Mouse (Mus musculus): ENCODE data around the gene Prdx5. TPM values are rescaled to one million over a fixed set of nuclear protein-coding genes. Genes with fewer than 3 reads are reported as not detected.

The Prdx5 gene
- 12.0 TPM for polyA plus RNA-seq (2014; fragmentation: Illumina TruSeq; extraction: RNeasy Lipid Tissue Mini Kit (QIAGEN cat#74804))

GRCm38 (mm10) chr19:6909507-6910289 is at the start of gene Prdx5, which contains the start of gene Trmt112:
Prdx5 (minus strand) TSS chr19:6910106.
Trmt112 (plus strand) TSS chr19:6909698.

GRCm38 (mm10) chr19:6942249-6942691 is 32.4 kb upstream of the Prdx5 start, which contains the start of gene Gpr137:
Gpr137 (minus strand) TSS chr19:6942480.

GRCm38 (mm10) chr19:6941372-6942248 is 31.7 kb upstream of the Prdx5 start, which contains the start of gene Bad:
Bad (plus strand) TSS chr19:6941861.

GRCm38 (mm10) chr19:6934195-6934977 is 24.5 kb upstream of the Prdx5 start, which contains the start of gene Kcnk4:
Kcnk4 (minus strand) TSS chr19:6934515.

GRCm38 (mm10) chr19:6925307-6925573 is 15.3 kb upstream of the Prdx5 start, which contains the start of gene Catsperz:
Catsperz (minus strand) TSS chr19:6925380.

GRCm38 (mm10) chr19:6921647-6922567 is 12.0 kb upstream of the Prdx5 start, which contains the start of gene Esrra:
Esrra (minus strand) TSS chr19:6921813.

GRCm38 (mm10) chr19:6858031-6858430 is 51.9 kb downstream of the Prdx5 start, which contains the start of gene Ccdc88b:
Ccdc88b (minus strand) TSS chr19:6858211.

Other genes starting within 250 kb of the Prdx5 start
- gene Rps6ka4, start 69.5 kb downstream of the Prdx5 start, polyA plus RNA-seq (2014; fragmentation: Illumina TruSeq; extraction: RNeasy Lipid Tissue Mini Kit (QIAGEN cat#74804)), result not detected
- not detected for gene Ccdc88b, start 51.9 kb downstream of the Prdx5 start, polyA plus RNA-seq (2014; fragmentation: Illumina TruSeq; extraction: RNeasy Lipid Tissue Mini Kit (QIAGEN cat#74804))
- gene Trmt112, start 408 bp downstream of the Prdx5 start, polyA plus RNA-seq (2014; fragmentation: Illumina TruSeq; extraction: RNeasy Lipid Tissue Mini Kit (QIAGEN cat#74804)), result 26.0 TPM
- 0.83 TPM for gene Esrra, start 11.7 kb upstream of the Prdx5 start, polyA plus RNA-seq (2014; fragmentation: Illumina TruSeq; extraction: RNeasy Lipid Tissue Mini Kit (QIAGEN cat#74804))
- gene Catsperz, start 15.3 kb upstream of the Prdx5 start, polyA plus RNA-seq (2014; fragmentation: Illumina TruSeq; extraction: RNeasy Lipid Tissue Mini Kit (QIAGEN cat#74804)), result not detected
- gene Kcnk4, start 24.4 kb upstream of the Prdx5 start, polyA plus RNA-seq (2014; fragmentation: Illumina TruSeq; extraction: RNeasy Lipid Tissue Mini Kit (QIAGEN cat#74804)), result not detected
- 0.71 TPM for gene Bad, start 31.8 kb upstream of the Prdx5 start, polyA plus RNA-seq (2014; fragmentation: Illumina TruSeq; extraction: RNeasy Lipid Tissue Mini Kit (QIAGEN cat#74804))
- gene Gpr137, start 32.4 kb upstream of the Prdx5 start, polyA plus RNA-seq (2014; fragmentation: Illumina TruSeq; extraction: RNeasy Lipid Tissue Mini Kit (QIAGEN cat#74804)), result not detected
- 8.7 TPM for gene Ppp1r14b, start 64.9 kb upstream of the Prdx5 start, polyA plus RNA-seq (2014; fragmentation: Illumina TruSeq; extraction: RNeasy Lipid Tissue Mini Kit (QIAGEN cat#74804))
- gene Plcb3, start 66.4 kb upstream of the Prdx5 start, polyA plus RNA-seq (2014; fragmentation: Illumina TruSeq; extraction: RNeasy Lipid Tissue Mini Kit (QIAGEN cat#74804)), result 4.2 TPM
- 12.2 TPM for gene Fkbp2, start 70.4 kb upstream of the Prdx5 start, polyA plus RNA-seq (2014; fragmentation: Illumina TruSeq; extraction: RNeasy Lipid Tissue Mini Kit (QIAGEN cat#74804))
- 10.9 TPM for gene Vegfb, start 77.5 kb upstream of the Prdx5 start, polyA plus RNA-seq (2014; fragmentation: Illumina TruSeq; extraction: RNeasy Lipid Tissue Mini Kit (QIAGEN cat#74804))
- not detected for gene Dnajc4, start 82.5 kb upstream of the Prdx5 start, polyA plus RNA-seq (2014; fragmentation: Illumina TruSeq; extraction: RNeasy Lipid Tissue Mini Kit (QIAGEN cat#74804))
- gene Nudt22, start 86.0 kb upstream of the Prdx5 start, polyA plus RNA-seq (2014; fragmentation: Illumina TruSeq; extraction: RNeasy Lipid Tissue Mini Kit (QIAGEN cat#74804)), result not detected
- gene Trpt1, start 86.0 kb upstream of the Prdx5 start, polyA plus RNA-seq (2014; fragmentation: Illumina TruSeq; extraction: RNeasy Lipid Tissue Mini Kit (QIAGEN cat#74804)), result not detected
- gene Fermt3, start 109.4 kb upstream of the Prdx5 start, polyA plus RNA-seq (2014; fragmentation: Illumina TruSeq; extraction: RNeasy Lipid Tissue Mini Kit (QIAGEN cat#74804)), result not detected
- 74.7 TPM for gene Stip1, start 129.9 kb upstream of the Prdx5 start, polyA plus RNA-seq (2014; fragmentation: Illumina TruSeq; extraction: RNeasy Lipid Tissue Mini Kit (QIAGEN cat#74804))
- 1.4 TPM for gene Macrod1, start 146.7 kb upstream of the Prdx5 start, polyA plus RNA-seq (2014; fragmentation: Illumina TruSeq; extraction: RNeasy Lipid Tissue Mini Kit (QIAGEN cat#74804))
- gene Flrt1, start 195.6 kb upstream of the Prdx5 start, polyA plus RNA-seq (2014; fragmentation: Illumina TruSeq; extraction: RNeasy Lipid Tissue Mini Kit (QIAGEN cat#74804)), result 2.1 TPM